Mouse (Mus musculus) limb, embryonic 11.5 days (tissue): ENCODE measurements around the gene Gpr83. TPM values are rescaled to one million over a fixed set of nuclear protein-coding genes. Genes with fewer than 3 reads are reported as not detected.

Source experiments
- ATAC-seq: fragments of 200-750 bp; cut with Nextera tagmentation; 2 replicates; pipeline ENCODE4 v1.8.0; 2017; ENCODE audit warnings: low read depth; ENCODE audit not compliant: insufficient number of reproducible peaks, low FRiP score, low TSS enrichment
- DNase-seq: peaks from one replicate; pipeline ENCODE4 v3.0.0-alpha.2; 2015; ENCODE audit warnings: low spot score
- H3K27ac ChIP-seq: fragments of 300-500 bp; sonication (generic); replicated peaks from 2 replicates; pipeline ENCODE4 v1.5.1; 2014; ENCODE audit warnings: low read depth, mild to moderate bottlenecking, low read length
- H3K27me3 ChIP-seq: fragments of 300-500 bp; sonication (generic); 2 replicates; pipeline ENCODE4 v1.6.1; 2014; ENCODE audit warnings: mild to moderate bottlenecking, low read length, mixed read lengths; ENCODE audit not compliant: control insufficient read depth, insufficient read depth
- H3K36me3 ChIP-seq: fragments of 300-500 bp; sonication (generic); 2 replicates; pipeline ENCODE4 v1.6.1; 2014; ENCODE audit warnings: mild to moderate bottlenecking, low read length, moderate library complexity, mixed read lengths; ENCODE audit not compliant: control insufficient read depth, insufficient read depth
- H3K4me1 ChIP-seq: fragments of 300-500 bp; sonication (generic); 2 replicates; pipeline ENCODE4 v1.6.1; 2014; ENCODE audit warnings: low read length, mixed read lengths; ENCODE audit not compliant: control insufficient read depth, insufficient read depth
- H3K4me2 ChIP-seq: fragments of 300-500 bp; sonication (generic); 2 replicates; pipeline ENCODE4 v1.6.1; 2014; ENCODE audit warnings: low read depth, mild to moderate bottlenecking, moderate library complexity; ENCODE audit not compliant: severe bottlenecking
- H3K4me3 ChIP-seq: fragments of 300-500 bp; sonication (generic); 2 replicates; pipeline ENCODE4 v1.5.1; 2014; ENCODE audit warnings: low read depth, low read length
- H3K9ac ChIP-seq: fragments of 300-500 bp; sonication (generic); 2 replicates; pipeline ENCODE4 v1.6.1; 2014; ENCODE audit warnings: mild to moderate bottlenecking, low read length
- H3K9me3 ChIP-seq: fragments of 300-500 bp; sonication (generic); 2 replicates; pipeline ENCODE4 v1.6.1; 2016; ENCODE audit warnings: low read length; ENCODE audit not compliant: control insufficient read depth
- WGBS: fragments of 180-500 bp; shearing (Covaris S2); extraction: QIAGEN DNeasy Blood & Tissue Kit; methylation state at CpG from one replicate; pipeline ENCODE4 v1.1.7; 2014; 5-methylcytosine and 5-hydroxymethylcytosine counted together
- polyA plus RNA-seq: library from polyadenylated mRNA; unstranded; fragments of >200 nt; fragmentation: Nextera tagmentation; extraction: Ambion mirVana; gene quantifications from 2 replicates; pipeline ENCODE4 v1.2.1, GENCODE M21; 2014

Gpr83 gene
- polyA plus RNA-seq, 1 experiment from 2014 or later, result 0.05 TPM

GRCm38 (mm10) chr9:14890699-14891098, 30.7 kb downstream of the Gpr83 start:
- no peak for ATAC-seq

GRCm38 (mm10) chr9:14891891-14892290, 31.9 kb downstream of the Gpr83 start:
- no peak for ATAC-seq
- Histone ChIP-seq H3K4me3 (no peak overlapping the region), H3K4me1 (no peaks in the 10 kb centered on the region), H3K4me2 (no peak overlapping the region), H3K9ac (no peak overlapping the region), H3K9me3 (no peaks in the 10 kb centered on the region), H3K27ac (no peak overlapping the region), H3K36me3 (no peaks in the 10 kb centered on the region), H3K27me3 (no peaks in the 10 kb centered on the region)
- no peak for DNase-seq
- 90% methylated on average over 5 of the region's 5 CpGs for WGBS

More at GRCm38 (mm10) chr9:14890699-14891098, 30.7 kb downstream of the Gpr83 start:
- no peaks in the 10 kb centered on the region for H3K27me3 ChIP-seq
- no peak overlapping the region for H3K4me2 ChIP-seq
- no peaks in the 10 kb centered on the region for H3K4me1 ChIP-seq
- no peaks in the 10 kb centered on the region for H3K9me3 ChIP-seq
- H3K36me3 ChIP-seq, result no peaks in the 10 kb centered on the region
- no peak overlapping the region for H3K4me3 ChIP-seq
- no peak overlapping the region for H3K9ac ChIP-seq
- WGBS, result 91% methylated on average over 3 of the region's 3 CpGs
- no peak overlapping the region for H3K27ac ChIP-seq
- no peak for DNase-seq

GRCm38 (mm10) chr9:14893388-14893787, 33.4 kb downstream of the Gpr83 start:
- WGBS, result 87% methylated on average over 9 of the region's 9 CpGs

GRCm38 (mm10) chr9:14894628-14895027, 34.6 kb downstream of the Gpr83 start:
- Histone ChIP-seq H3K4me1 (no peaks in the 10 kb centered on the region), H3K4me3 (no peak overlapping the region), H3K27ac (no peak overlapping the region), H3K36me3 (no peaks in the 10 kb centered on the region), H3K9me3 (no peaks in the 10 kb centered on the region), H3K4me2 (no peak overlapping the region), H3K9ac (no peak overlapping the region), H3K27me3 (no peaks in the 10 kb centered on the region)
- WGBS, result 86% methylated on average over 3 of the region's 3 CpGs
- ATAC-seq (no peak), DNase-seq (no peak)

More at GRCm38 (mm10) chr9:14893388-14893787, 33.4 kb downstream of the Gpr83 start:
- Histone ChIP-seq H3K36me3 (no peaks in the 10 kb centered on the region), H3K4me2 (no peak overlapping the region), H3K27me3 (no peaks in the 10 kb centered on the region), H3K4me3 (no peak overlapping the region), H3K4me1 (no peaks in the 10 kb centered on the region), H3K9me3 (no peaks in the 10 kb centered on the region), H3K27ac (no peak overlapping the region), H3K9ac (no peak overlapping the region)
- no peak for ATAC-seq
- DNase-seq, result no peak

- Histone ChIP-seq H3K9me3 (no peaks in the 10 kb centered on the region), H3K27ac (no peak overlapping the region), H3K36me3 (no peaks in the 10 kb centered on the region), H3K4me1 (no peaks in the 10 kb centered on the region), H3K4me3 (no peak overlapping the region), H3K27me3 (no peaks in the 10 kb centered on the region), H3K4me2 (no peak overlapping the region), H3K9ac (no peak overlapping the region)
- WGBS, result 56% methylated on average over 7 of the region's 7 CpGs
- no peak for DNase-seq
- no peak for ATAC-seq
Measured at GRCm38 (mm10) chr9:14895237-14895835, 35.3 kb downstream of the Gpr83 start.

GRCm38 (mm10) chr9:14897102-14897501, 37.1 kb downstream of the Gpr83 start:
- DNase-seq, result no peak
- no peaks in the 10 kb centered on the region for H3K4me1 ChIP-seq
- H3K9me3 ChIP-seq, result no peaks in the 10 kb centered on the region
- no peak for ATAC-seq
- no peaks in the 10 kb centered on the region for H3K36me3 ChIP-seq
- H3K9ac ChIP-seq, result no peak overlapping the region
- H3K4me2 ChIP-seq, result no peak overlapping the region
- H3K4me3 ChIP-seq, result no peak overlapping the region
- no peaks in the 10 kb centered on the region for H3K27me3 ChIP-seq
- 81% methylated on average over 3 of the region's 3 CpGs for WGBS
- no peak overlapping the region for H3K27ac ChIP-seq

- ATAC-seq (no peak), DNase-seq (no peak)
- Histone ChIP-seq H3K4me2 (no peak overlapping the region), H3K36me3 (no peaks in the 10 kb centered on the region), H3K27ac (no peak overlapping the region), H3K4me1 (no peaks in the 10 kb centered on the region), H3K4me3 (no peak overlapping the region), H3K27me3 (no peaks in the 10 kb centered on the region), H3K9ac (no peak overlapping the region), H3K9me3 (no peaks in the 10 kb centered on the region)
- 71% methylated on average over 7 of the region's 7 CpGs for WGBS
Measured at GRCm38 (mm10) chr9:14901757-14902156, 41.7 kb downstream of the Gpr83 start.

GRCm38 (mm10) chr9:14902416-14902815, 42.4 kb downstream of the Gpr83 start:
- ATAC-seq (no peak), DNase-seq (no peak)
- no peaks in the 10 kb centered on the region for H3K9me3 ChIP-seq
- H3K27me3 ChIP-seq, result no peaks in the 10 kb centered on the region
- no peak overlapping the region for H3K9ac ChIP-seq
- H3K27ac ChIP-seq, result no peak overlapping the region
- H3K4me3 ChIP-seq, result no peak overlapping the region
- H3K4me2 ChIP-seq, result no peak overlapping the region
- H3K36me3 ChIP-seq, result no peaks in the 10 kb centered on the region
- H3K4me1 ChIP-seq, result no peaks in the 10 kb centered on the region
- WGBS, result 89% methylated on average over 2 of the region's 2 CpGs

- Histone ChIP-seq H3K27ac (no peak overlapping the region), H3K9me3 (no peaks in the 10 kb centered on the region), H3K9ac (no peak overlapping the region), H3K4me2 (no peak overlapping the region), H3K4me3 (no peak overlapping the region), H3K27me3 (no peaks in the 10 kb centered on the region), H3K36me3 (no peaks in the 10 kb centered on the region), H3K4me1 (no peaks in the 10 kb centered on the region)
- WGBS, result 90% methylated on average over 3 of the region's 3 CpGs
- DNase-seq, result no peak
- no peak for ATAC-seq
Measured at GRCm38 (mm10) chr9:14903006-14903405, 43.0 kb downstream of the Gpr83 start.
